Mouse (Mus musculus): ENCODE data around the gene Socs5.
"Not testable (repeated sequence)": the region's sequence is repeated elsewhere in the genome, so short reads cannot be mapped to it uniquely, and the experiment has no call there.

Gene Socs5

GRCm38 (mm10) chr17:87107623-87108221 lies at the start of gene Socs5:
Gene Socs5 (plus strand): TSS chr17:87107679.
- no peak for DNase-seq

DNA sequence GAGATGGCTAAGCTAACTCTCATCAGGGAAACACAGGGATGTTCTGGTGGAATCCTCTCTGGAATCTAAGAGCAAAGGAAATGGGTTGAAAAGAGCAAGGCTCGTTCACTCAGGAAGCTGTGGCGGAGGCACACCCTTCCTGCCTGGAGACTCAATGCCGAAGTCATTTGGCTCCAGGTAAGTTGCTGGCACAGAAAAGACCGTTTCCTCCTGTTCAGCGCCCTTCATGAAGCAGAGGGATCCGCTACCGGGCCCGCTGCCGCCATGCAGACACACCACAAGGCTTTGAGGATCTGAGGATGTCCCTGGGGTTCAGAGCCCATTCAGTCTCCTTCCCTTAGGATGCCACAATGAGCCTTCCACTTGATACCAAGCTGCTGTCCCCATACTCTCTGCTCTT lies 44.8 kb upstream of the Socs5 start:
- peak; percentile 59 to 68 for DNase-seq

- DNase-seq, result no peak
These were observed 44.0 kb upstream of the Socs5 start for GRCm38 (mm10) chr17:87063461-87063860.

GRCm38 (mm10) chr17:87063969-87064368 lies 43.5 kb upstream of the Socs5 start:
- no peak for DNase-seq

DNA sequence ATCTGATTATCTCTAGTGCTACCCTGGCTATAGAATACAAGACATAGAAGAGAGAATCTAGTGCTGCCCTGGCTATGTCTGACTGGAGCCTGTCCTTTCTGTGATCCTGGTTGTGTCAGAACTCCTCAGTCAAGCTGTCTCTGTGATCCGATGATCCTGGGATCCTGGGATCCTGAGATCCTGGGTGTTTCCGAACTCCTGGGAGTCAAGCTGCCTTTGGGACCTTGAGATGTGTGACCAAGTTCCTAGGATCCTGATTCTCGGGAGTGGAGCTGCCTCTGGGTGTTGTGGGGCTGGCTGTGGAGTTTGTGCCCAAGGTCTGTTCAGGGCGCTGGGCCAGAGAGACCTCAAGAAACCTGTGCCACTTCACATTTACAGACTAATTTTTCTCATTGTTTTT lies 38.5 kb upstream of the Socs5 start:
- no peak for DNase-seq

DNA sequence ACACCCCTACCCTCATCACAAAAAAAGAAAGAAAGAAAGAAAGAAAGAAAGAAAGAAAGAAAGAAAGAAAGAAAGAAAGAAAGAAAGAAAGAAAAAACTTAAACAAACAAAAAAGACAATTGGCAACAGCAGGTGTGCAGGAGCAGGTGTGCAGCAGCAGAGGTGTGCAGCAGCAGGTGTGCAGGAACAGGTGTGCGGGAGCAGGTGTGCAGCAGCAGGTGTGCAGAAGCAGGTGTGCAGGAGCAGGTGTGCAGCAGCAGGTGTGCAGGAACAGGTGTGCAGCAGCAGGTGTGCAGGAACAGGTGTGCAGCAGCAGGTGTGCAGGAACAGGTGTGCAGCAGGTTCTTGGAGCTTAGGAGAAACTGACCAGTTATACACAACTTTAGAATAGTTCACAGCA lies 35.3 kb upstream of the Socs5 start:
- DNase-seq, result not testable (repeated sequence)

- DNase-seq, result no peak
These were observed 34.6 kb upstream of the Socs5 start for GRCm38 (mm10) chr17:87072766-87073440.

DNA sequence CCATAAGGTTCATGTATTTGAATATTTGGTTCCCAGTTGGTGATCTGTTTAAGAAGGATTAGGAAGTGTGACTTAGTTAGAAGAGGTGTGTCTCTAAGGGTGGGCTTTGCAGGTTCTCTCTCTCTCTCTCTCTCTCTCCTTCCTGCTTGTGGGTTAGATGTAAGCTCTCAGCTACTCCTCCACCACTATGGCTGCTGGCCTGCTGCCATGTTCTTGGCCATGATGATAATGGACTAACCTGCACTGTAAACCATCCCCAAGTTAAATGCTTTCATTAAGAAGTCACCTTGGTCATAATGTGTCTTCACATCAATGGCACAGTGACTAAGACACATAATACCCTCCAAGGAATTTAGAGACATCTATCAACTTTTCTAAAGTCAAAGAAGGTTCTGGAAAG lies 34.0 kb upstream of the Socs5 start:
- DNase-seq, result no peak

DNA sequence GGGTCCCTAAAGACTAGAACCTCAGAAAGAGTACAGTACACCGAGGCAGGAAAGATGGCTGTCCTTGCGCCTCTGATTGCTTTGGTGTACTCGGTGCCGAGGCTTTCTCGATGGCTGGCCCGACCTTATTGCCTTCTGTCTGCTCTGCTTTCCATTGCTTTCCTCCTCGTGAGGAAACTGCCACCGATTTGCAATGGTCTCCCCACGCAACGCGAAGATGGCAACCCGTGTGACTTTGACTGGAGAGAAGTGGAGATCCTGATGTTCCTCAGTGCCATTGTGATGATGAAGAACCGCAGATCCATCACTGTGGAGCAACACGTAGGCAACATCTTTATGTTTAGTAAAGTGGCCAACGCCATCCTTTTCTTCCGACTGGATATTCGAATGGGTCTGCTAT lies 29.3 kb upstream of the Socs5 start:
- not testable (repeated sequence) for DNase-seq

GRCm38 (mm10) chr17:87080724-87081123 lies 26.8 kb upstream of the Socs5 start:
- DNase-seq, result no peak

DNA sequence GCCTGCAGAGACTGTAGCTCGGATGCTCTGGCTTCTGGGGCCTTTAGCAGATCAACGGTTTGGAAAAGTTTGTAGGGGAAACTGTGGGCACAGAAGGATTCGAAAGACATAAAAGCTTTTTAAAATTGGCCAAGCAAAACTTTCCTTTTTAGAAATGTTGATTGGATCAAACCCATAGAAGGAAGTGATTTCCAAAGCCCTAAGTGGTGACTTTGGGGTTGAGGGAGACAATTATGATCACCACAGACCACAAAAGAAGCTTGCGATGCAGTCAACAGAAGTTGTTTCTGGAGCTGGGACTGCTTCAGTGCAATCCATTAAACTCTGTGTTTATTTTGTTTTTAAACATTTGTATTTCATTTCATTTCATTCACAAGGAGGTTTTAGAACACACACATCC lies 24.9 kb upstream of the Socs5 start:
- no peak for DNase-seq

- DNase-seq, result no peak
These were observed 23.8 kb upstream of the Socs5 start for GRCm38 (mm10) chr17:87083671-87084070.

DNA sequence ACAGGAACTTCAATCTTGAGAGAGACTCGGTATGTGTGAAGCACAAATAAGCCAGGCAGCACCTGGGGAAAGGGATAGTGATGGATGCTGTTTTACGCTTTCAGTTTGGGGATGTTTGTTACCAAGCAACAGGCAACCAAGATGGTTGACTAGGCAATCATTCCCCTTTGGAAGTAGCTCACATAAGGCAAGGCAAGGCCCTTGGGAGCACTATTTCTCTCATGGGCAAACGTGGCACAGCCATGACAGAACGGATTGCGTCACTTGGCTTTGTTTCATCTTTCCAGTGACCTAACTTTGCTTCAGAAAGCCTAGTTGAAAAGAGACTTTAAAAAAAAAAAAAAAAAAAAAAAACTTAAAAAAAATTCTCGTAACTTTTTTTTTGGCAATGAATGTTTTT lies 21.8 kb upstream of the Socs5 start:
- DNase-seq, result no peak

DNA sequence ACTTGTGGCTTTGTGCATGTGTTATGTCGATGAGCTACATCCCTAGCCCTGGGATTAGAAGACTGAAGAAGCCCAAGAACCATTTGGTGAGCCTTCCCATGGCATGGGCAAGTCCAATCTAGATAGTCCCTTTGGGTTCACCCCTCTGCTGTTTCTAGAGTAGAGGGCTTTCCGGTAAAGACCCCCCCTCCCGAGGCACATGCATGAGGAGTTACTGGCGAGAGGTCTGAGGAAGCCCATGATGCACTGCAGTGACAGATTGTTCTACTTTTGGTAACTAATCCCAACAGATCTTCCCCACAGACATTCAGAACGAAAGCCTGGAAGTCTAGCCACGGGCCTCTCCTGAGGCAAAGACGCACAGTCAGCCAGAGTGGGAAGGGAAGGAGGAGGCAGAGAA lies 18.2 kb upstream of the Socs5 start:
- no peak for DNase-seq

DNA sequence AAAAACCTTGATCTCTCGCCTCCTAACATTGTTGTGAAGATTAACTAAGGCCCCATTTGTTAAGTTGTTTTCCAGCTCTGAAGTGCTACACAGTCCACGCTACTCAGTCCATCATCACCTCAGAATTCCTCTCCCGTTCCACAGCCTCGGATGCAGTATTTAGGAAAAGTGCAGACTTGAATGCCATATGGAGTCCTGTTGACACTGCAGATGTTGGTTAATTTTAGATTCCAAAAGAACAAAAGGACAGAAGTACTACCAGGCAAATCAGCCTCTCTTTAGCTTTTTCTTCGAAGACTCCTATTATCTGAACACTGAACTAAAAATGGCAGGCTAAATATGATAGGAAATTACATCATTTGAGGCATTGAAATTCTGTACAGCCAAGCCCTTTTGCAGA lies 14.4 kb upstream of the Socs5 start:
- no peak for DNase-seq

- DNase-seq, result no peak
These were observed 10.5 kb upstream of the Socs5 start for GRCm38 (mm10) chr17:87096951-87097350.

DNA sequence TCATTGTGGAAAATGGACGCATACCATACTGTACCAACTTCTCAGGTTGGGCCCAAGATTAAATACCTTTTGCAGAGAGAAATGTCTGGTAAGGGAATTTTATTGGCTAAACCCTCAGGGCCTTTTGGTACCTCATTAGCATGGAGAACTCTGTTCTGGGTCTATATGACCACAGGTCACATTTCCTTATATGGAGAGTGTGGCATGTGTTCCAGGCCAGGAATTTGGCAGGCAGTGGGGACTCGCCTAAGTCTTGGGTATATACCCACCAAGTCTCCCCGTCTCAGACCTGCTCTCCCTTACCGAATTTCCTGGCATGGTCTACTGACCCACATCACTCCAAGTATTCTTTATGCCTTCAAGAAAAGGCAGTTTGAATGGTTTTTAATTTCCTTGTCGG lies 9.9 kb upstream of the Socs5 start:
- DNase-seq, result peak; percentile 19 to 43

GRCm38 (mm10) chr17:87100947-87101346 lies 6.5 kb upstream of the Socs5 start:
- no peak for DNase-seq

- DNase-seq, result peak; percentile 64 to 72
These were observed 4.8 kb upstream of the Socs5 start for GRCm38 (mm10) chr17:87102636-87103035.

- no peak for DNase-seq
These were observed 4.4 kb upstream of the Socs5 start for GRCm38 (mm10) chr17:87103060-87103459.

GRCm38 (mm10) chr17:87104276-87104675 lies 3.2 kb upstream of the Socs5 start:
- DNase-seq, result no peak

GRCm38 (mm10) chr17:87105941-87106340 lies 1.5 kb upstream of the Socs5 start:
- peak in 1 of 2 experiments; percentile 36 for DNase-seq

DNA sequence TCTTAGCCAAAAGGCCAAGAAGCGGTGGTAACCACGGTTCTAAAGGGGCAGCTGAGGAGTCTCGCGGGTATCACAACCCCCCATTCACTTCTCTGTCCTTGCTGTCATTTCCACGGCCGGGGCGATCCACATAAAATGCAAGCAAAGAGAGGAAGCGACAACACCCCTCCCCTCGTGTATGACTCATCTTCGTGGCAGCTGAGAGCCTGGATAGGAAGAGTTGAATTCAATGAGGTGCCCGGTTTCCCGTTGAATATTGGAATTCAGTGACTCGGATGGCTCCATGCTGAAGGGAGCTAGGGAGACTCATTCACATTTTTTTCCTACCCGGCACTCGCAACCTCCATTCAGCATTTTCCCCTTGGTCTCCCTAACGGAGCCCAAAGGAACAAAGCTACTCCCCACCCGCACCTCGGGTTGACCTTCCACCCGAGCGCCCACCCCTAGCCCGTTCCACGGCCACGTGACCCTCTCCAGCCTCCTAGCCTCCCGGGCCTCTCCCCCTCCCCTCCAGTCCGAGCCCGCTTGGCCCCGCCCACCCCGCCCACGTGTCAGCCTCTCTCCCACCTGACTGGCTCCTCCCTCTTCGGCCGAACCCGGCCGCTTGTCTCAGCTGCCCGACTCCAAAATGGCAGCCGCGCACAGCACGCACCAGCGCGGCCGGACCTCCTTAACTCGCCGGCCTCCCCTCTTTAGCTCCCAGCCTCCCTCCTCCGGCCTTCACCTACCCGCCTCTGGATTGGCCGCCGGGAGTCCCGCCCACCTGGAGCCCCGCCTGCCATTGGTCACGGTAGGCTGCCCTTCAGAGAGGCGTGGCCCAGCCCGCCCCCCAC lies 572 bp upstream of the Socs5 start:
- peak; percentile 98 to 99 for DNase-seq

Measured in kidney, postnatal 36 days (tissue).